Mouse (Mus musculus) c-Kit-positive CD71-negative TER-119-negative erythroid progenitor cells, embryonic 14.5 days (primary cell): ENCODE results near the gene Nsun5.
A peak's percentile ranks its signal among the peaks of the same experiment; 100 is the strongest.
"Not testable (repeated sequence)": the region's sequence is repeated elsewhere in the genome, so short reads cannot be mapped to it uniquely, and the experiment has no call there.

ENCODE experiments used
- DNase-seq: peaks from one replicate; pipeline ENCODE4 v3.0.0-alpha.2; 2013; ENCODE audit warnings: low read depth

Gene Nsun5

DNA sequence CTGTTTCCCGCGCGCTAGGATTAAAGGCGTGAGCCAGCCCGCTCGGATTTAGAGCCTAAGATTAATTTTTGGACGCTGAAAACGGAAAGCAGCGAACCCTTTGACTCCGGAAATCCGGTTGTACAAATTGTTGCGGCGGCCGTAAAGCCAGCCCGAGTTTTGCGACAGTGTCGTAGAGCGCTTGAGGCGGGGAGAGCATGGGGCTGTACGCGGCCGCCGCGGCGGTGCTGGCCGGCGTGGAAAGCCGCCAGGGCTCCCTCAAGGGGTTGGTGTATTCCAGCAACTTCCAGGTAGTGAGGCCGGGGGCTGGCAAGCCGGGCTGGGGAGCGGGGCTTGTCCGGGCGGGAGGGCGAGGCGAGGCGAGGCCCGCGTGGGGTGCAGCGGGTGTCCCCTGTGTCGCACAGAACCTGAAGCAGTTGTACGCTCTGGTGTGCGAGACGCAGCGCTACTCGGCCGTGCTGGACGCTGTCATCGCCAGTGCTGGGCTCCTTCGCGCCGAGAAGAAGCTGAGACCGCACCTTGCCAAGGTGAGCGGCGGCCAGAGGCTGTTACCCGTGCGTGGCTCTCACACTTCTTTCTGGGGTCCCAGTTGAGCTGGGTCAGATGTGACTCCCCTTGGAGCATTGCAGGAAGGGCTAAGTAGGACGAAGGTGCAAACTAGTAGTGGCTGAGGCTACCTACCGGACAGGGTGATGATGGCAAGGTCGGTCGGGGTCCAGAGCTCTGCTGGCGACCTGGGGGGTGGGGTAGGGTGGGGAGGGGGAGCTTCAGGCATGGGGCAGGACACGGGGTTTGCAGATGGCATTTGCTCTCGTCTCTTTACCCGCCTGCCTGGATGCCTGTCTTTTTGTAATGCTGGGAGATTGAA is at the start of gene Nsun5:
Gene Nsun5 (plus strand): TSS at position 167 of the 868 bp plus-strand sequence.
- DNase-seq, result peak; percentile 95

DNA sequence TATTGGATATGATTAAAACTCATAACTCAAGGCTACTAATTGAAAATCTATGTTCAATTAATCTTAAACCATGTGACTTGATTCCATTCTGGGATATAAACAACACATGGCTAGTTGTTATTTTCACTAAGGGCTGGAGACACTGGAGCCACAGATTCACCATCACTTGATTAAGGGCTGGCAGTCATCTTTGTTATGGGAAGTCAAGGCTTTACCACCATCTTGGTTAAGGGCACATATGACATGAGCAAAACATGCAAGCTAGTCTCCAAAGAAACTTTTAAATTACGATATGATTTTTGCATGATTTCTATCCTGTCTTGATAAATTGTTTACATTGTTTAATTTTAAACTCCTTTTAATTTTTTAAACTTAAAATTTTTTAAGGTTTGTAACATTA is 47.6 kb upstream of the Nsun5 start:
- DNase-seq, result no peak

- DNase-seq, result no peak
Observed at GRCm38 (mm10) chr5:135326121-135326659, 43.6 kb upstream of the Nsun5 start.

GRCm38 (mm10) chr5:135329471-135329870 is 40.3 kb upstream of the Nsun5 start:
- DNase-seq, result no peak

- no peak for DNase-seq
Observed at GRCm38 (mm10) chr5:135330201-135330600, 39.6 kb upstream of the Nsun5 start.

- no peak for DNase-seq
Observed at GRCm38 (mm10) chr5:135331161-135331560, 38.6 kb upstream of the Nsun5 start.

GRCm38 (mm10) chr5:135337575-135337974 is 32.2 kb upstream of the Nsun5 start:
- DNase-seq, result no peak

DNA sequence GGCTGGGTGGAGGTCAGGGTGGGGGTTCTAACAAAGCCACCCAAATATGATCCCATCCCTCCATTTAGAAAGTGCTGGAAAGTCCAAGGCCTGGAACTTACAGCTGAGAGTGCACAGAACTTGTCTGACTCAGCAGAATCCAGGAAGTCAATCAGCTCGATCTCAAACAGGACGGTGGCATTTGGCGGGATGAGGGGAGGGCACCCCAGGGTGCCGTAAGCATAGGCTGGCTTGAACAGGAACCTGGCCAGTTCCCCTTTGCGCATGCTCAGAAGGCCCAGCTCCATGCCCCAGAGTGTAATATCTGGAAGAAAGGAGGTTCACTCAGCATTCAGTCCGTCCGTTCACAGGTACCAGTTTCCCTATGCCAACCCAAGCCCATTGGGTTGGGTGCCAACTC is 23.8 kb upstream of the Nsun5 start:
- no peak for DNase-seq

DNA sequence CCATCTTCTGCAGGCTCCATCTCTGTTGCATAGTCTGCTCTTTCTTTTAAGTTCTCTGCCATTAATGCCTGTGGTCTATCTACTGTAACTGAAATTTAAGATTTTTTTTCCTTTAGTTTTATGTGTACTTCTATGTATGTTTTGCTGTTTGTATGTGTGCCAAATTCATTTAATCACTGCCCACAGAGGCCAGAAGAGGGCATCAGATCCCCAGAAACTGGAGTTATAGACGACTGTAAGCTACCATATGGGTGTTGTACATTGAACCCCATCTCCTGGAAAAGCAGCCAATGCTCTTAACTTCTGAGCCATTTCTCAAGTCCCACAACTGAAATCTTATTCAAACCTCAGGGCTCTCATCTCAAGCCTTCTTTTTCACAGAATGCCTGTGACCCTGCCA is 23.3 kb upstream of the Nsun5 start:
- no peak for DNase-seq

DNA sequence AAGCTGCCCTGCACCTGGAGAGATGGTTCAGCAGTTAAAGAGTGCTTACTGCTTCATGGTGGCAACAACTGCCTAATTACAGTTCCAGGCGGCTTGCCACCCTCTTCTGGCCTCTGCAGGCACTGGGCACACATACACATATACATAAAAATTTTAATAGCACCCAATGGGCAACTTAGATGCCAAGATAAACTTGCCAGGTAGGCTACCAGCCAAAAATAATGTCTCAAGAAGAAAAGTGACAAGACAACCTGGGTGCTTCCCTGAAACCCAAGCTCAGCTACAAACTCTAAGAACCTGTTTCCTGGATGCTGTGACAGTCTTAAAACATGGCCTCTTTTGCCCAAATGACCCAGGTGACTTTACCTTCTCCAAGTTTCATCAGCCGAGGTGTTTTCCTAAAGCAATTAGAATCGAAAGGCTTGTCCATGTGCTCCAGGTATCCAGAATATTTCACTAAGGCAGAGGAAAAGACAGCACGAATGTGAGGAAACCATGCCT is 22.2 kb upstream of the Nsun5 start:
- DNase-seq, result no peak

DNA sequence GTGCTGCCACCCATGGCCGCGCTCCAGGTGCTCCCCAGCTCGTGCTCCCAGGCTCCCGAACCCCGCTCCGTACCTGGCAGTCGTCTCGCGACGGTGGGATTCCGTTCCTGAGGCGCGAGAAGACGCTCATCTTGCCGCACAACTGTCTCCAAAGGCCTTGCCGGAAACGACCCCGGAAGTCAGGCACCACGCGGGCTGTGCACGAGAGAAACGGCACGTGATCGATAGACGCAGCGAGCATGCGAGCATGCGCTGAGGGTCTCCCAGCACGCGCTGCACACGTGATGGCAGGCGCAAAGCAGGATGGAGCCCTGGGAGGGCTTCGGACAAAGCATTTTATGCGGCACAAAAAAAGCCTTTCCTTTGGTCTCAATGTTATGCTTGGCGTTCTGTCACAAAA is 19.9 kb upstream of the Nsun5 start, which contains the start of gene Fkbp6:
Gene Fkbp6 (minus strand): TSS at position 183 of the 400 bp plus-strand sequence.
- DNase-seq, result no peak

GRCm38 (mm10) chr5:135351606-135352005 is 18.1 kb upstream of the Nsun5 start:
- no peak for DNase-seq

GRCm38 (mm10) chr5:135352995-135353394 is 16.8 kb upstream of the Nsun5 start, which contains the start of gene Trim50:
Trim50 (plus strand) TSS chr5:135353295.
- no peak for DNase-seq

- peak; percentile 45 for DNase-seq
Observed at GRCm38 (mm10) chr5:135353564-135353963, 16.2 kb upstream of the Nsun5 start.

DNA sequence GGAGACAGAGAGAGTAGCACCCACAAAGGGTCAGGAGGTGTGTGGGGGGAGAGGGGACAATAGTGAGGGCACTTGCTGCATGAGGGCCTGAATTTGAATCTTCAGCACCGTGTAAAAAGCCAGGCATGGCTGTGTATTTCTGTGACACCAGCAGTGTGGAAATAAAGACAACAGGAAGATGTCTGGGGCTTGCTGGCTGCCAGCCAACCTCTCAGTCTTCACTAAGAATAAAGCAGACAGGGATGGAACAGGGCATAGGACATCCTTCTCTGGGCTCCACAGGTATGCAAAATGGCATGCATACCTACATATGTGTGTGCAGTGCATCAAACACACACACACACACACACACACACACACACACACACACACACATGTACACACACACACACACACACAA is 13.7 kb upstream of the Nsun5 start:
- no peak for DNase-seq

GRCm38 (mm10) chr5:135357556-135357955 is 12.2 kb upstream of the Nsun5 start:
- DNase-seq, result no peak

DNA sequence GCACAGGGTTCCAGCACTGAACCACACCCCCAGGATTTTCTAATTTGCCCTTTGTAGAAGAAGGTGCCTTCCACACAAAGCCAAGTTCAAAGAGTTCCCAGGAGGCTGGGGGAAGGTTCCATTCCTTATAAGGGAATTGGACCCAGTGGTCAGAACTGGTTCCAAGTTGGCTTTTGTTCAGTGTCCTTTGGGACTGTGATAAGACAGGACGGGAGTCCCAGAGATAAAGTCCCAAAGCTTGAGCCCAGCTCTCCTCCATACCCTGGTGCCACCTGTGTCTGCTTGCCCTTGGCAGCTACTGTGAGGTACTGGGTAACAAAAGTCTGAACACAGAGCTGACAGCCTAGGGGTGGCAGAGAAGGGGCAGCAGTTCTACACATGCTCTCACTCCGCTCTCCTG is 10.0 kb upstream of the Nsun5 start:
- DNase-seq, result no peak

- DNase-seq, result no peak
Observed at GRCm38 (mm10) chr5:135362572-135362971, 7.2 kb upstream of the Nsun5 start.

DNA sequence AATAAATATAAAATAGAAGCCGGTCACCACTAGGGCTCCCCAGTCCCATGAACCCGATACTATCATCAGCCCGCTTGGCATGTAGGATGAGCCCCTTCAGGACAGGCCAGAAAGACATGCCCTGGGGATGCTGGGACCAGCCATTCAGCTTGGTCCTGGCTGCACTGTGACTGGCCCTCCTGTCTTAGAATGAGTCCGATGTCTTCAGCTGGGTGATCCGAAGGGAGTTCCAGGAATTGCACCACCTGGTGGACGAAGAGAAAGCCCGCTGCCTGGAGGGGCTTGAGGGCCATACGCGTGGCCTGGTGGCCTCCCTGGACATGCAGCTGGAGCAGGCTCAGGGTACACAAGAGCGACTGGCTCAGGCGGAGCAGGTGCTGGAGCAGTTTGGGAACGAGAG is 6.2 kb upstream of the Nsun5 start:
- DNase-seq, result peak; percentile 42

GRCm38 (mm10) chr5:135367841-135368240 is 1.9 kb upstream of the Nsun5 start:
- no peak for DNase-seq

DNA sequence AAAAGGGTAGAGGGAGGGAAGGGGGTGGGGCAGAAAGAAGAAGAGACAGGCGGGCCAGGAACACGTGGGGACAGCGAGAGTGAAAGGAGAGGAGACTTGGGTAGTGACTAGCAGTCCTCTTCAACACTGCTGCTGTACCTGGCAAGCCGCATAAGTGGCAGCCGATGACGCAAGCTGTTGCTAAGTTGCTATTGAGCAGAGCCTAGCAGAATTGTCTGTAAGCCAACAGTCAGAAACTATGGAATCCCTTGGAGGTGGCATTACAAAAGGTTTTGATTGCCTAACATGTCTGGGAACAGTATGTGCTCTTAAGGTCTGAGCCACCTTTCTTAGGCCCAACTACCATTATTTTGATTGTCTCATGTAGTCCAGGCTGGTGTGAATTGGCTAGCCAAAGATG is 1.4 kb upstream of the Nsun5 start:
- no peak for DNase-seq

DNA sequence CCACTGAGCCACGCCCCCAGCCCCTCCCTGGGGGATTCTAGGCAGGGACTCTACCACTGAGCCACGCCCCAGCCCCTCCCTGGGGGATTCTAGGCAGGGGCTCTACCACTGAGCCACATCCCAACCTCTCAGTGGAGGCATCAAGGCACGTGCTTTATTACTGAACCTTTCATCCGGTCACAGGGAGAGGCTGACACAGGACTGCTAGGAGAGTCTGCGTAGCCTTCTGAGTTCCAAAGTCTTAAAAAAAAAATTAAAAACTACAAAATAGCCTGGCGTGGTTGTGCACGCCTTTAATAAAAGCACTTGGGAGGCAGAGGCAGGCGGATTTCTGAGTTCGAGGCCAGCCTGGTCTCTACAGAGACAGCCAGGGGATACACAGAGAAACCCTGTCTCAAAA is 557 bp upstream of the Nsun5 start:
- not testable (repeated sequence) for DNase-seq

DNA sequence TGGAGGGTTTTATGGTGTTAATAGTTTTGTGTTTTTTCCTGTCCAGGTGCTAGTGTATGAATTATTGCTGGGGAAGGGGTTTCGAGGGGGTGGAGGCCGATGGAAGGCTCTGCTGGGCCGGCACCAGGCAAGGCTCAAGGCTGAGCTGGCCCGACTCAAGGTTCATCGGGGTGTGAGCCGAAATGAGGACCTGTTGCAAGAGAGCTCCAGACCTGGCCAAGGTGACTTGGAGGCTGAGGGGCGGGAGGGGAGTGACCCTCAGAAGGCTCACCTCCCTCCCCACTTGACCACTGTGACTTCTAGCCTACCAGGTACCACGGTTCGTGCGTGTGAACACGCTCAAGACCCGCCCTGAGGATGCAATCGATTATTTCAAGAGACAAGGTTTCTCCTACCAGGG is 1.4 kb downstream of the Nsun5 start:
- DNase-seq, result no peak
